Mouse (Mus musculus): ENCODE results near the gene Rc3h2. TPM values are rescaled to one million over a fixed set of nuclear protein-coding genes. Genes with fewer than 3 reads are reported as not detected.

Gene Rc3h2
- polyA plus RNA-seq (2015; fragmentation: Nextera tagmentation; extraction: Ambion mirVana) = 2.7 and 3.0 TPM in 2 replicates

DNA sequence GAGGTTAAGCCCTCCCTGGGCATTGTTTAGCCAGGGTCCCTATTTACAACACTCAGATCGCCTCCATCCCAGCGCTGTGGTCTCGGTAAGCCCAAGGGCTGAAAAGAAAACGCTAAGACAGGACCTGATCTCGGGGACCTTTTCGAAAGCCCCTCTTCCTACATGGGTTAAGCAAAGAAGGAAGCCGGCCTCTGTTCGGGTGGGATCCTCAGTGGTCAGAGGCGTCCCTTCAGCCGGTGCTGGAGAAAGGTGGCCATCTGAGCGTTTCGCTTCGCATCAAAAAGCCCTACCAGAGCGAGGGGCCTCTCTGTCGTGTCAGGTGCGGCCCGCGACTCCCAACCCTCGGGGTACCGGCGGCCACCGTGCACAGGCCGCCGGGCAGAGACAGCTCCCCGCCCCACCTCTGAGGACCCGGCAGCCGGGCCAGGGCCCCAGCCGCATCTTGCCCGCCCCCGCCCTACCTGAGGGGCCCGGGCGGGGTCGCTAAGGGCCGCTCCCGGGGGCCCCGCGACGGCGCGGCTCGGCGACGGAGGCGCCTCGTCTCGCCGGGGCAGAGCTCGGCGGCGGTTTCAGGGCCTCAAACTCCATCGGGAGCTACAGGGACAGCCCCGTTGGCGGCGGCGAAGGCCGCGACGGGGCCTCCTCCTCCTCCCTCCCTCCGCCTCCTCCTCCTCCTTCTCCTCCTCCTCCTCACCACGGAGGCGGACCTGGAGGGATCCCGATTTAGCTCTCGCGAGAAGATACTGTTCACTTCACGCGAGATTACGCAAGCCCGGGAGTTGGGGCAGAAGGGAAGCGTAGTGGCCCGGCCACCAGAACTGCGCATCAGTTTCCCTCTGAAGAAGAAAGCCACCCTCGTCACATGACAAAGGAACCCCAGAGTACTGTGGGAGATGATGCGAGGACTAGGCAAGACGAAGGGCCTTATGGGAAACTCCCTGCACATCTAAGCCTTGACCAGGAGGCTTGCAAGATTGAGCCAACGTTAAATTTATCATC is at the start of gene Rc3h2:
Gene Rc3h2, minus strand, starts transcription at position 598 of the 999 bp plus-strand sequence.
- Histone ChIP-seq H3K9me3 (ENCODE audit: low read length) (no peaks in the 10 kb centered on the region), H3K27me3 (ENCODE audit: insufficient read depth, low read length) (no peaks in the 10 kb centered on the region), H3K4me1 (ENCODE audit: insufficient read depth) (peaks cover 8% of the 10 kb centered on the region), H3K27ac (ENCODE audit: low read depth) (peak within 1 kb of the TSS; percentile 92), H3K36me3 (replicated peaks; ENCODE audit: insufficient read depth, low read length) (peaks cover 2% of the 10 kb centered on the region; the same call in 1 of the 2 replicates), H3K4me2 (ENCODE audit: low read depth, low read length) (peak within 1 kb of the TSS; percentile 96), H3K4me3 (ENCODE audit: low read depth, low read length) (peak within 1 kb of the TSS; percentile 99), H3K9ac (replicated peaks) (peak within 1 kb of the TSS; percentile 99)
- under 1% methylated on average over 73 of the region's 75 CpGs for WGBS (ENCODE audit: insufficient replicate concordance)
- ATAC-seq (peak; percentile 98), DNase-seq (peak; percentile 95)
- TF ChIP-seq EP300 (IDR thresholded peaks at IDR 0.05; ENCODE audit: low read depth) (peak; percentile 58; the same call in 1 of the 2 replicates), CTCF (IDR thresholded peaks at IDR 0.05; ENCODE audit: low read depth) (no peak)

DNA sequence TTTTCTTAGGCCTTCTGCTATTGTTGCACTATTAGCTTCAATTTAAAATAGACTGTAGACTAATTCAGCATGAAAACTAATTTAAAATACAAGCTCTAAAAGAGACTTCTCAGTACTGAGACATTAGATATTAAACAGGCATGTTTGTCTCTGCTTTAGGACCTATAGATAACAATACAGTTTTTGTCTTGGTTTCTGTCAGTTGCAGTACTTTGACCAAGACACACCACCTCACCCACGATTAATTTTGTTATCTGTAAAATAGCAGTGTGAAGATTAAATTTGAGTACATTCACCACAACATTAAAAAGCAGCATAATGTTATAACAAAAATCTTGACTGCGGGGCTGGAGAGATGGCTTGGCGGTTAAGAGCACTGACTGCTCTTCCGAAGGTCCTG is 43.6 kb upstream of the Rc3h2 start:
- TF ChIP-seq CTCF (IDR thresholded peaks at IDR 0.05; ENCODE audit: low read depth) (no peak), EP300 (IDR thresholded peaks at IDR 0.05; ENCODE audit: low read depth) (0 out of 2 replicates have a peak, but pooled peaks have one; percentile 8)
- Histone ChIP-seq H3K36me3 (replicated peaks; ENCODE audit: insufficient read depth, low read length) (peaks cover 10% of the 10 kb centered on the region; the same call in 1 of the 2 replicates), H3K9ac (replicated peaks) (no peak overlapping the region), H3K9me3 (ENCODE audit: low read length) (no peaks in the 10 kb centered on the region), H3K4me2 (ENCODE audit: low read depth, low read length) (no peak overlapping the region), H3K4me3 (ENCODE audit: low read depth, low read length) (no peak overlapping the region), H3K27me3 (ENCODE audit: insufficient read depth, low read length) (no peaks in the 10 kb centered on the region), H3K27ac (ENCODE audit: low read depth) (no peak overlapping the region), H3K4me1 (ENCODE audit: insufficient read depth) (no peaks in the 10 kb centered on the region)
- ATAC-seq (no peak), DNase-seq (no peak)
- 79% methylated on average over 4 of the region's 4 CpGs for WGBS (ENCODE audit: insufficient replicate concordance)

DNA sequence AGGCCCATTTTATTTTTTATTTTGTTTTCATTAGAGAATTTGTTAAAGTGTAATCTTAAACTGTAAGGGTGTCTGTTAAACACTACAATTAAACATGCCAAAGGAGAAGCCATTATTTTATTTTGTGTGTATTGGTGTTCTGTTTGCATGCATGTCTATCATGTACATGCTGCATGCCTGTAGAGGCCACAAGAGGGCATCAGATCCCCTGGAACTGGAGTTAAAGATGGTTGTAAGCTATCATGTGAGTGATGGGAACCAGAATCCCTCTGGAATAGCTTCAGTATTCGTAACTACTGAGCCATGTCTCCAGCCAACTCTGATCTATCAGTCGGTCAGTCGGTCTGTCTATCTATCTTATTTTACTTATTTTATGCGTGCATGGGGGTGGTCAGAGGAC is 38.0 kb upstream of the Rc3h2 start:
- TF ChIP-seq EP300 (IDR thresholded peaks at IDR 0.05; ENCODE audit: low read depth) (no peak), CTCF (IDR thresholded peaks at IDR 0.05; ENCODE audit: low read depth) (peak; percentile 48)
- Histone ChIP-seq H3K27ac (ENCODE audit: low read depth) (no peak overlapping the region), H3K4me2 (ENCODE audit: low read depth, low read length) (no peak overlapping the region), H3K36me3 (replicated peaks; ENCODE audit: insufficient read depth, low read length) (no peaks in the 10 kb centered on the region), H3K9me3 (ENCODE audit: low read length) (no peaks in the 10 kb centered on the region), H3K27me3 (ENCODE audit: insufficient read depth, low read length) (no peaks in the 10 kb centered on the region), H3K9ac (replicated peaks) (no peak overlapping the region), H3K4me3 (ENCODE audit: low read depth, low read length) (no peak overlapping the region), H3K4me1 (ENCODE audit: insufficient read depth) (no peaks in the 10 kb centered on the region)
- DNase-seq (no peak), ATAC-seq (no peak)
- WGBS (ENCODE audit: insufficient replicate concordance) = 93% methylated on average over 4 of the region's 4 CpGs

DNA sequence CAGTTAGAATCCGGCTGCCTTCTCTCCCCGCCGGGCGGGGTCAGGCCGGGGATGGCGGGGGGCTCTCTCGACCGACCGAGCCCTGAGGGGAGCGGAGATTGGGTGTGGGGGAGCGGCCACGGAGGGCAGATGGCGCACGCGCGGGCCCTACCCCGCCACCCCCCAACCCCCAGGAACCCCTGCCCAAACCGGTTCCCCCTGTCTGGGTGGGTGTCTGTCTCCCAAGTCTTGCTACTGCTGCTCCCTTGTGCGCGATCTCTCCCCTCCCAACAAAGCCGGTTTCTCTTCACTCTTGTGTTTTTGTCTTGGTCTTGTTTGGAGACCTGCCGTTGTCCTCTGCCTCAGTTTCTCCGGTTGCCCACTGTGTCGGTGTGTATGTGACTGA is 29.7 kb upstream of the Rc3h2 start:
- H3K9ac ChIP-seq (replicated peaks) = peak overlapping the region; percentile 95
- H3K9me3 ChIP-seq (ENCODE audit: low read length) = no peaks in the 10 kb centered on the region
- peak overlapping the region; percentile 95 for H3K4me3 ChIP-seq (ENCODE audit: low read depth, low read length)
- peak overlapping the region; percentile 84 for H3K27ac ChIP-seq (ENCODE audit: low read depth)
- WGBS (ENCODE audit: insufficient replicate concordance) = 2% methylated on average over 10 of the region's 24 CpGs
- H3K27me3 ChIP-seq (ENCODE audit: insufficient read depth, low read length) = no peaks in the 10 kb centered on the region
- TF ChIP-seq CTCF (IDR thresholded peaks at IDR 0.05; ENCODE audit: low read depth) = no peak
- TF ChIP-seq EP300 (IDR thresholded peaks at IDR 0.05; ENCODE audit: low read depth) = no peak
- peaks cover 18% of the 10 kb centered on the region; the same call in 1 of the 2 replicates for H3K4me1 ChIP-seq (ENCODE audit: insufficient read depth)
- H3K4me2 ChIP-seq (ENCODE audit: low read depth, low read length) = peak overlapping the region; percentile 85
- ATAC-seq (peak; percentile 62), DNase-seq (no peak)
- H3K36me3 ChIP-seq (replicated peaks; ENCODE audit: insufficient read depth, low read length) = no peaks in the 10 kb centered on the region

DNA sequence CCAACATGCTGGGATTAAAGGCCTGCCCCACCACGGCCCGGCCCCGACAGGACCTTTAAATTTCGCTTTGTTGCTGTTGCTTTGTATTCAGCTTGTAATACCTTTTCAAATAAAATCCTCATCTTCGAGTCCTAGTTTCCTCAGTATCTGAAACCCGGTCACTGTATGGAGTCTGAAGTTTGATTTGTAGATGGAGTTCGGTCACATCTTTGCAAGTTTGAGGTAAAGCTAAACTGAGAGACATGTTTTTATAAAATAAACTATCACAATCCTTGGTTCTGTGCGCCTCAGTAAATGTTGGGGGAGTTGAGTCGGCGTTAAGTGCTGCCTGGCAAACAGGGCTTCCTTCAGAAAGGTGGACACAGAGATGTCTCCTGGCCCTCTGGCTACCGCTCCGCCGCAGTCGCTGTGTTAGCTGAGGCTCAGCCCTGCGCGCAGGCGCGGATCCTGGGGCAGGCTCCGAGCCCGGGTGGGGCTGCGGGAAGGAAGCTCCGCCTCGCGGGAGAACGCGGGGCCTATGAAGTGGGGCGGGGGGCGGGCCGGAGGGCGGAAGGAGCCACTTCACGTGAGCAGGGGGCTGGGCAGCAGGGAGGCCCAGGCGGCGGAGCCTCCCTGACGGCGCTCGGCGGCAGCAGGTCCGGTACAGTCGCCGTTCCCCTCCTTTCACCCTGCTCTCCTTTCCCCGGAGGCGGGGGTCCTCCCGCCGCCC is 29.1 kb upstream of the Rc3h2 start:
- TF ChIP-seq CTCF (IDR thresholded peaks at IDR 0.05; ENCODE audit: low read depth) = peak; percentile 8; the same call in 1 of the 2 replicates
- TF ChIP-seq EP300 (IDR thresholded peaks at IDR 0.05; ENCODE audit: low read depth) = no peak
- DNase-seq = peak; percentile 96
- H3K9ac ChIP-seq (replicated peaks) = peak overlapping the region; percentile 95
- peak; percentile 98 for ATAC-seq
- peak overlapping the region; percentile 95 for H3K4me3 ChIP-seq (ENCODE audit: low read depth, low read length)
- no peaks in the 10 kb centered on the region for H3K9me3 ChIP-seq (ENCODE audit: low read length)
- peak overlapping the region; percentile 85 for H3K4me2 ChIP-seq (ENCODE audit: low read depth, low read length)
- H3K36me3 ChIP-seq (replicated peaks; ENCODE audit: insufficient read depth, low read length) = no peaks in the 10 kb centered on the region
- H3K4me1 ChIP-seq (ENCODE audit: insufficient read depth) = peaks cover 22% of the 10 kb centered on the region; the same call in 1 of the 2 replicates
- 9% methylated on average over 43 of the region's 44 CpGs for WGBS (ENCODE audit: insufficient replicate concordance)
- peak overlapping the region; percentile 84 for H3K27ac ChIP-seq (ENCODE audit: low read depth)
- H3K27me3 ChIP-seq (ENCODE audit: insufficient read depth, low read length) = no peaks in the 10 kb centered on the region

All from liver, postnatal 0 days (tissue).